Mouse (Mus musculus): ENCODE measurements around the gene Zc3h14.

The Zc3h14 gene

DNA sequence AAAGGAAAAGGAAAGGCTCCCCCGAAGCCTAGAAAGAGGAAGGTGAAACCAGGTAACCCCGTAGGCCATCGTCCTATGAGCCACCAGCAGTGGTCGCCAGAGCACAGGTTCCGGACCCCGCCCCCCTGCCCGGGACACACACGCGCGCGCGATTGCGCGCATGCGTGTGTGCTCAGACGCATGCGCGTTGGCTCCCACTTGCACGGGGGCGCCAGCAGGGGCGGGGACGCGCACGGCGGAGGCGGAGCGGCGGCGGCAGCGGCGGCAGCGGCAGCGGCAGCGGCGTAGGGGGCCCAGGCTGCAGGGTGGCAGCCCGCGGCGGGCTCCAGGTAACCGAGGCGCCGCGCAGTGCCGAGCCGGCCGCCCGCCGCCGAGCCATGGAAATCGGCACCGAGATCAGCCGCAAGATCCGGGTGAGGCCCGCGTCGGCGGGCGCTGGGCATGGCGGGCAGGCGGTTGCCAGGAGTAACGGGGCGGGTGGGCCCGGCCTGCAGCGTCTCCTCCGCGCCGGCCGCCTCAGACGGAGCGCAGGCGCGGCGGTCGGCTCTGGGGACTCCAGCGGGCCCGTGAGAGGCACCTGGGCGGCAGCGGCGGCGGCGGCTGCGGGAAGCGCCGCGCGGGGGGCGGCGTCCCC lies at the start of gene Zc3h14:
TSS of gene Zc3h14 (plus strand) at position 219 of the 634 bp plus-strand sequence.
- in situ Hi-C loops (cut with MboI, MseI): no loop called here

DNA sequence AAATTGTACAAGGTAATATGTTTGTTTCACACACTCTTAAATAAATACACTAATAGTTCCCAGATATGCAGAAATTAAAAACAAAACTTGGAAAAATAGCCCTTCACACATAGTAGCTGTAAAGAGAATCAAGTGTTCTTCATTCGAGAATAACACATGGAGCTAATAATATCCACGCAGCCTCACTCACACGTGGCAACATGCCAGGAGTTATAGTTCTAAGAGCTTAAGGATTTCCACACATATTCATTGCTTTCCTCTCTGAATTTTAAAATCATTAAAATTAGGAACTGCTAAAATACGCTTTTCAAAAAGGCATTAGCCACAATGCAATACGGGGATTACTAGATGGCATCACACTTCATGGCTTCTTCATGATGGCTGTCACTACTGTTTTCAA lies 49.6 kb upstream of the Zc3h14 start:
- in situ Hi-C loops (cut with MboI, MseI): loop anchor here (25.0 kb wide), 1 partner anchor 985 kb away; no protein-coding TSS in a partner anchor

DNA sequence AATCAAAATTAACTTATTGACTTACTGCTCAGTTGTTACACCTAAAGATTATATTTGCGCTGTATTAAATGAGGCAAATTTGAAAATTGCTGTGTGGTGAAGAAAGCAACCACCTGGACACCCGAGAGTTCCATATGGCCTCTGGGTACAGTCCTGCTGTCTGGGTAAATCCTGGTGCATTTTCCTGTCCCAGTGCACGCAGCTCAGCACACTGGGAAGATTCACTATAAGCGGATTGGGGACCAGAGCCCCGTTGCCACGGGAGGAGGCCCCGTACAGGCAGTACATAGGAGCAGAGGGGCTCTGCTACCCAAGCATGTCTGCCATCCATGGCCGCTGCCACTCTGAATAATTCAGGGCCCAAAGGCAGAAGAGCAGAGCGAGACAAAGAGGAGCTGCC lies 45.2 kb upstream of the Zc3h14 start:
- in situ Hi-C loops (cut with MboI, MseI): no loop called here

DNA sequence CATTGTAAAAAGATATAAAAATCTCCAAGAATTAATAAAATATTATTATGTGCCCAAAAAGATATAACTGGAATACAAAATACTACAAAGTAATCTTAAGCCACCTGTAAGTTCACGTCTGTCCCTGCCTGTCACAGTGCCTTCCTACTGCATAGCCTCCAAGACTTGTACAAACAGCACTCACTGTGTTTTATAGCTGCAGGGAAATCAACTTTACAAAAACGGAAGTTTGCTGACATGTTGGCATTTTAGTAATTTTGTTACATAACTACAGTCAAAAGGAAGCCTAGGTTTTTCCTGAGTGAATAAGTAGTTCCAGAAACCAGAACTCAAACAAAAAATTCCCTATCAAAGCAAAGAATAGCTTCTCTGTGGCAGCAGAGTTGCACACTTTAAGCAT lies 43.2 kb upstream of the Zc3h14 start:
- in situ Hi-C loops (cut with MboI, MseI): no loop called here

DNA sequence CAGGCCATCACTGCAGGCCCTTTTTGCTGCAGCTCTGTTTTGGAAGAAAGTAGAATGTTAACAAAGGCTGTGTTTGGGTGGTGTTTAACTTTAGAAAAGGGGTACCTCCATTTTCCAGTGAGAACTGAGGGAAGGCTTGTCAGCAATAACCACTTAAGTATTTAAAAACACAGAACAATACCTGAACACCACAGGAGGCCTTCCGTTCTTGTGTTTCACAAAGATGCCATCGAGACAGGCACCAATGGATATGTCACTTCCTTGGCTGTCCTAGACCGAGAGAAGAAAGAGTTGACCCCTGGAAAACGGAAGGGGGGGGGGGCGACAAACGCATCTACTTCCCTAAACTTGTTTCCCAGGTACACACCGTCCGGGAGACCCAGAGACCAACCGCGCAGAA lies 42.8 kb upstream of the Zc3h14 start:
- in situ Hi-C loops (cut with MboI, MseI): no loop called here

DNA sequence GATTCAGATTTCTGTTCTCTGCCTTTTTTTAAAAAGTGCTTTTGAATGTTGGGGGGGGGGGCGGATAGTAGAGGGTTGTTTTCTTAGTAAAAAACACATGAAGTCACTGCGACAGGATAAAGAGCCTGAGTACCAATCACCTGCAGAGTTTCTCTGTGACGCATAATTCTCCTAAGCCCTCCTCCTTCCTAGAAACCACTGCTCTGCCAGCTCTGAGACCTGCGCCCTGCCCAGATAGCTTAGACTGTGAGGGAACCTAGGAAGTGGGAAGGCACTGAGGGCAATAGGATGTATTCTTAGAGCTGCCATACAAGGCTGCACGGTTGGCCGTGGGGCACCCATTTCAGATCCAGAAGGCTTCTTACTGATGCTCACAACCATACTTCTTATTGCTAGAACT lies 33.9 kb upstream of the Zc3h14 start:
- in situ Hi-C loops (cut with MboI, MseI): no loop called here

DNA sequence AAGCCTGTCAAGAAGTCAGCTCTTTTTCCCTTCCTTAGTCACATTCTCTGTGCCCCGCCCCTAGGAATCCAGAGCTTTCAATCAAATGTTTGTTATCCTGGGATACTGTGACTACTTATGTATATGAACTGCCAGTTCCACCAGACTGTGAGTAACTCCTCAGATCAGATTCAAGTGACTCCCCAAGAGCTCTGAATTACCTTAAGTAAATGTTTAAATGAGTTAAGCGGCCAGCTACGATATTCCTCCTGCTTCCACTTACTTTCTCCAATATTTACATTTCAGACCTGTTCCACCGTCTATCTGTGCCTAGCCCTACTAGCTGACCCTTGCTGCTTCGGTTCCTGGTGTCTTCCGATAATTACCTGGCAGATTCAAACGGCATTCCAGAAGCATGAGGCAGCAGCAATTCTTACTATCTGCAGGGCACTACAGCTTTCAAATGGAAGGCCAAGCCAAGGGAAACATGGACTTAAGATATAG lies 33.1 kb upstream of the Zc3h14 start:
- in situ Hi-C loops (cut with MboI, MseI): no loop called here

DNA sequence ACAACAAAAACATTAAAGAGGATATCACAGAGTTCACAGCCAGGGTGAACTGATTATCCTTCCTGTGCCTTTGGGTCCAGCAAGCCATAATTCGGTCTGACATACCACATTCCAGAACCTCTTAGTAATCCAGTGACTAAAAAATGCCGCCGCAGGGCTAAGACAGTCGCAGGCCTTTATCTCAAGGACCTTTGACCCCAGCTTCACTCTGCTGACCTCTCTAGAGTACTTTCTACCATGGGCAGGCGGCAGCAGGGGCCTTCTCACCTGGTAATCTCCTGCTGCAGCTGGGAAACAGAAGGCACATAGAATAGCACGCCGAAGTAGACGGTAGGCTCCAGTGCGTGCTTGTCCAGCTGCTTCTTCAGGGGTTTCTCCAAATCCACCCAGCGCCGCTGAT lies 32.0 kb upstream of the Zc3h14 start:
- in situ Hi-C loops (cut with MboI, MseI): no loop called here

DNA sequence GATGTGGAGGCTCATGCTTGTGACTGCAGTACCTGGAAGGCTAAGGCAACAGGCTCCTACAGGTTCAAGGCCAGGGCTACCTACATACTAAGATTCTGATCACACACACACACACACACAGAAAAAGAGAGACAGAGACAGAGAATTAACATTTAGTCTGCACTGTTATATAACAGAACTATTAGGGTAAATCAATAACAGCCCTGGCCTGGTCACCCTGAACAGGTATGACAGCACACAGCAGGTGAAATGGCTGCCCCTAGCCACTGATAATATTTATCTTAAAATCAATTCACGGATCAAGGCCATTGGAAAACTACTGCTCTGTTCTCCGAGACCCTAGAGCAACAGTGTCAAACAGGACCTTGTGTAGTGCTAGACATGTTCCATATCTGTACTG lies 30.6 kb upstream of the Zc3h14 start:
- in situ Hi-C loops (cut with MboI, MseI): no loop called here

DNA sequence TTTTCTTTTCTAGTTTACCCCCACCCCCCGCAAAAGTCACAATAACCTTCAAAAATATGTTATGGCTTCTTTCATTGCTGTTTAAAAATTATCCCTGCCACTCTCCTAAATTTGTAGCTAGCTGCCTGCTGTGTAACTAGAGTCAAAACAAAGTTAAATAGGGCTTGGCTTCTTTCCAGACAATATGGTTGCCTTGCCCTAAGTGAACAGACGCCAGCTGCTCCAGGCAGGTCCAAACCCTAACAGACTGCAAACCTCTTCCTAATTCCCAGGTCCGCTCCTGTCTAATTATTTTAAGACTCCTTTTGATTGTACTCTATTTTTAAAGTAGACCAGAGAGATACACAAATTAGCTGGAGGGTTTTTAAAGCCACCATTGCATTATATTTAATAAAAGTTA lies 26.1 kb upstream of the Zc3h14 start:
- in situ Hi-C loops (cut with MboI, MseI): loop anchor here (5.0 kb wide), 1 partner anchor 33 kb away; no protein-coding TSS in a partner anchor

DNA sequence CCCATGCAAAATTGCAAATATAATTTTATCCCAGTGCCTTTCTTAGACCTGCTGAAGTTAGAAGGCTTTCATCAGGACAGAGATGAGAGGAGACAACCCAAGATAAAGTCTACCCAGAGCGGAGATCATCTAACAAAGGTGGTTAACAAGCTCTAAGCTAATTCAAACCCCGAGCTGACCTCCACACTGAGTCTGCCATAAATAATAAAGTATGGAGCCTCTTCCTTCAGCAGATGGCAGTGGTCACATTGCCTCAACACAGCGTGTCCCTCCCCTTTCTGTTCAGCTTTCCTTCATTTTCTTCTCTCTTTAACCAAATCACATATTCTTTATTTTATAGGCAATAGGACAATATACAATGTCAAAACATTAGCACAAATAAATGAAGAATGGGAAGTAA lies 25.7 kb upstream of the Zc3h14 start:
- in situ Hi-C loops (cut with MboI, MseI): loop anchor here (5.0 kb wide), 1 partner anchor 34 kb away; no protein-coding TSS in a partner anchor

DNA sequence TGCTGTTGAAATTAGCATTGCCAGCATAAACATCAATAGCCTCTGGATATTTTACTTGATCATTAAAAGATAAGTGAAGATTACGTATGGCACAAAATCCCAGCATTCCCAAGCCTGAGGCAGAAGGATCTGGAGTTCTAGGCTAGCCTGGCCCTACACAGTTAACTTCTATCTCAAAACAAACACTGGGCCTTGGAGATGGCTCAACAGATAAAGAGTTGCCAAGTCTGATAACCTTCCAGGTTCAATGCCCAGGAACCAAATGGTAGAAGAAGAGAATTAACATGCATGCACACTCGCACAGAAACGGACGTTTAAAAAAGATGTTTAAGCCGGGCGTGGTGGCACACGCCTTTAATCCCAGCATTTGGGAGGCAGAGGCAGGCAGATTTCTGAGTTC lies 22.5 kb upstream of the Zc3h14 start:
- in situ Hi-C loops (cut with MboI, MseI): loop anchor here (5.0 kb wide), 1 partner anchor 37 kb away; no protein-coding TSS in a partner anchor

DNA sequence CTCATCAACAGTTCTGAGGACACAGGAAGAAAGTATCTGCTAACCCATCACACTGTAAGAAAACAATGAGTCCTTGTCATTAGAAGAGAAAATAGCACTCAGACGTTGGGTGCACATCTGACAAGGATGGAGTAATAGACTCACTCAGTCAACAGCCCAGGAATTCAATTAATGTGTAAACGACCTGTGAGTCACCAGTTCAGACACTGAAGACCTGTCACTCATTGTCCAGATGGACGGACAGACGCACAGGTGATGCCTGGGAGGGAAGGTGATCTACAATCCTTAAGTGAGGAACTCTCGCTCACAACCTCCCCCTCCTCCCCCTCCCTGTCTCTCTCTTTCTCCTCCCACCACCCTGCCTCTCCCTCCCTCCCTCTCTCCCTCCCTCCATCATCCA lies 21.8 kb upstream of the Zc3h14 start:
- in situ Hi-C loops (cut with MboI, MseI): loop anchor here (5.0 kb wide), 1 partner anchor 38 kb away; no protein-coding TSS in a partner anchor

DNA sequence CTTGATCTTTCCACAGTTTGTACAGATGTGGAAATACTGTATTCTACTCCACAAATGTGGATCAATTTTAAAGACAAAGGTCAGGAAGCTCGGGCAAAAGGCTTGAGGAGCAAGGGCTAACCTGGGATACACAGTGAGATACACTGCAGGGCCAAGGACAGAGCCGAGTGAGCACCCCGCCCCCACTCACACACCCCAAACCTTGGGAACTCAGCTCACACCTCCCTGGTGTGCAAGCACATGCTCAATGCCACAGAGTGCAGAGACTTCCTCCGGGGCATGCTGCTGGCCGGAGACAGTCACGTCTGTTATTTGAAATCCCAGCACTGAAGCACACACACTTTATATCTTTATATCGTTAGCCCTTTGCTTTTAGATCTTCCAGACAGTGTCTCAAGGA lies 20.7 kb upstream of the Zc3h14 start:
- in situ Hi-C loops (cut with MboI, MseI): no loop called here

DNA sequence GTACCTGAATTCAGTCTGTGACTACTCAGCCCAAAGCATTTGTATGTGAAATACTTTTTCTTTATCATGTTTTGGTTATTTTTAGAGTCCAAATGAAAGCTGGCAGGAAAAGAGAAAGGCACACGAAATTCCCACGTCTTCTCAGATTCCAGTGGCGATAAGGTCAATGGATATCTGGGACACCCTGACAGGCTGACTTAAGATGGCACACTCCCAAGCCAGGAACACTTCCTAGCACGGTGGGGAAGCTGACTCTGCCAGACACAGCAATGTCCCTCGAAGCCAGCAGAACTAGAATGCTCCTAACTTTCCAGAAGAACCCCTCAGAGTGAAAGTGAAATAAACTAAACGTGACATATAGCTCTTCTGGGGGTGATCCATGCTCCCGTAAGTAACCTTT lies 19.6 kb upstream of the Zc3h14 start:
- in situ Hi-C loops (cut with MboI, MseI): no loop called here

DNA sequence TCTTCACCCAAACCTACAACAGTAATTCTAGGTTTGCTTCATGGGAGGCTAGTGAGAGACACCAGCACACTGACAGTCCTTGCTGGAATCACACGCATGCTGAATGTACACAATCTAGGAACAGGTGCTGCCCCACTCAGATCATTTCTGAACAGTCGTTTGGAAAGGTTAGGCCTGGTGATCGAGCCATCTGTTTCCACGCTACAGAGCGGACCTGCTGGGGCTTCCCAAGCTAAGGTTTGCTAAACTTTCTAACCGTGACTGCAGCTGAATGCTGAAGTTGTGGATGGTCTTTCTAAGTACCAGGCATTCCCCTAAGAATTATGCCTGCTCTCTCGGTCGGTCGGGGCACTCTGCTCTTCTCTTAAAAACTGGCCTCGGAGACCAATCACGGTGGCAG lies 16.1 kb upstream of the Zc3h14 start:
- in situ Hi-C loops (cut with MboI, MseI): no loop called here

DNA sequence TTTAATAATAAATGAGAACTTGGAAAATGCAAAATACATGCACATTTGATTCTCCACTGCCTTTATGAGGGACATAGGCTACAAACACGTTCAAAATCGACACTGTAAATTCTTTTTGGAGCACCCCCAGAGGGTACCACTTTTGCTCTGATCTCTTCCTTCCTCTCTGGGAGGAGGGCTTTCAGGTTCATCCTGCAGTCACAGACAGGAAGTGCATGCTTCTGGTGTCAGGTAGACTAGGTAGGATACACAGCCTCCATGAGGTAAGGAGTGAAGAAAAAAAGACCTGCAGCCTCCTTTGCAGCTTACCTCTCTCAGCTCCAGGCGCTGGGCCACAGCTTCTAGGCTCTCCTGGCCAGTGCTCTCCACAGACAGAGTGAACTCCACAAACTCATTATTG lies 13.6 kb upstream of the Zc3h14 start:
- in situ Hi-C loops (cut with MboI, MseI): no loop called here

DNA sequence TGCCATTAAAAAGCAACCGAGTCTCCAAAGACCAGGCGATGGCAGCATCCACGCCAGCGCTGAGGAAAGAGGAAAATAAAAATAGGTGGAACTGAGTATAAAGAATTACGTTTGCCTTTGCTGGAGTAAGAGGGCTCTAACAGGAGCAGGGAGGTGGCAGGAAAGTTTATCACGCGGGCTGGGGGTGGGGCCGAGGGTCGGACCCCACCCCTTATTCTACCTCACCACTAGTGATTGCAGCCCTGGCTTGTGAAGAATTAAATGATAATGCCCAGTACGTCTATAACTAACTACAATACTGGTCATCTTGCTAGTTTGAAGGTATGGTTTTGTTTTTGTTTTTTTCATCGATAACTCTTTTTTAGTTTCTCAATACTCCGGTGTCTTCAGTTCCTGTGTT lies 13.0 kb upstream of the Zc3h14 start:
- in situ Hi-C loops (cut with MboI, MseI): no loop called here

DNA sequence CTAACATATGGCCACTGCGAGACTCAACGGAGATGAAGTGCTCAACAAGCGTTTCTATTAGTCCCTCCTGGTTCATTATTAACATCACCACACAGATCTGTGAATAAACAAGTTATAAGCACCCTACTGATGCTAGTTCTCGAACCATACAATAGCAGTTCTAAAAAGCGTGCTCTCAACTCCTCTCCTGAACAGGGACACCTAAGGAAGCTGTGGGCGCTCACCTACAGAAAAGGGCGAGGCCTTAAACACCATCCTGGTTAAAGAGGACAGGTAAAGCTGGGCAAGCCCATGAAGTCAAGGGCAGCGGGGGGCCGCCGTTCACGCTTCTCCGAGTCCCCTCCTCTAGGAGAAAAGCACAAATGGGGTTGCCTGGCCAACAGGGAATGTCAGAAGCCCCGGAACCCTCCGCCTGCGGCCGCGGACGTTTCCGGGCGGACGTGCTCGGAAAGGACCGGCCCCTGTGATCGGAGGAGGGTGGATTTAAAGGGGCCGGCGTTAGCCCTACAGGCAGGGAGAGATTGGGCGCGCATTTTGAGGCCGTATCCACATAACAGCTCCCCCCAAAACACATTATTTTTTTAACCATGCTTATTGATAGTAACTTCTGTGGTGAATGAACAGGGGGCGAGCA lies 12.4 kb upstream of the Zc3h14 start:
- in situ Hi-C loops (cut with MboI, MseI): no loop called here

DNA sequence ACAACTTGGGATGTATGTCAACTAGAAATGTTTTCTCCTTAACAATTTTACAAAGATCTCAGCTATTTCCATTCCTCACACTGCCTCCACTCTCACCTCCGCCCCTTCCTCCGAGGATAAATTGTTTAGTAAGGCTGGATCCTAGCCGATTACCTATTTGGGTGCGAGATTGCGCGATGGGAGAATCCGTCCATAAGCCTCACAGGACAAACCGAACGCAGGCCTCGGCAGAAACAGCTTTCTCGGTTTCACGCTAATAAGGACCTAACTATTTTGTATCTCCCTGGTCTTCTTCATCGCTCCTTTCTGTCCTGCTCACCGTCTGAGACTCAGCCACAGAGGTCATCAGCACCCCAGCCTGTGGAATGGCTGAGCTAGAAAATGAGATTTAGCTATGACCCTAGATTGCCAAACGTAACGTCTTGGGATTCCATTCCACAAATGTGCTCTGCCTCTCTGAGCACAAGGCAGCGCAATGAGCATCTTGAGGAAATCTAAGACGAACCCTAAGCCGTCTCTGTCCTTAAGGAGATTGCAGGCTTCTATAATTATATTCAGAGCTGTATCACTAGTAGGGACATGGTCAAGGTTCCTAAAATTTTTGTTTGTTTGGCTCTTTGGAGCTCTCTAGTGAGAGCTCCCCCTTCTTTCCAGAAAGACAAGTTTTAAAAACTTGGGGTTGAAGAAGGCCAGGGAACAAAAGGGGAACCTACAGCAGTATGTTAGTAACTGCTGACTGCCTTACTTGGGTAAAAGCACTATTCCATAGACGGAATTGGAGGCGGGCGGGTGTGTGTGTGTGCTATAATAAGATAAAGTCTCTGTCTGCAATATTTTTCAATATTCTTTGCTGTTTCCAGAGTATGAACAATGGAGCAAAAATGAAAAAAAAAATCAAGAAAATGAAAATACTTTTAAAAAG lies 11.6 kb upstream of the Zc3h14 start:
- in situ Hi-C loops (cut with MboI, MseI): no loop called here

DNA sequence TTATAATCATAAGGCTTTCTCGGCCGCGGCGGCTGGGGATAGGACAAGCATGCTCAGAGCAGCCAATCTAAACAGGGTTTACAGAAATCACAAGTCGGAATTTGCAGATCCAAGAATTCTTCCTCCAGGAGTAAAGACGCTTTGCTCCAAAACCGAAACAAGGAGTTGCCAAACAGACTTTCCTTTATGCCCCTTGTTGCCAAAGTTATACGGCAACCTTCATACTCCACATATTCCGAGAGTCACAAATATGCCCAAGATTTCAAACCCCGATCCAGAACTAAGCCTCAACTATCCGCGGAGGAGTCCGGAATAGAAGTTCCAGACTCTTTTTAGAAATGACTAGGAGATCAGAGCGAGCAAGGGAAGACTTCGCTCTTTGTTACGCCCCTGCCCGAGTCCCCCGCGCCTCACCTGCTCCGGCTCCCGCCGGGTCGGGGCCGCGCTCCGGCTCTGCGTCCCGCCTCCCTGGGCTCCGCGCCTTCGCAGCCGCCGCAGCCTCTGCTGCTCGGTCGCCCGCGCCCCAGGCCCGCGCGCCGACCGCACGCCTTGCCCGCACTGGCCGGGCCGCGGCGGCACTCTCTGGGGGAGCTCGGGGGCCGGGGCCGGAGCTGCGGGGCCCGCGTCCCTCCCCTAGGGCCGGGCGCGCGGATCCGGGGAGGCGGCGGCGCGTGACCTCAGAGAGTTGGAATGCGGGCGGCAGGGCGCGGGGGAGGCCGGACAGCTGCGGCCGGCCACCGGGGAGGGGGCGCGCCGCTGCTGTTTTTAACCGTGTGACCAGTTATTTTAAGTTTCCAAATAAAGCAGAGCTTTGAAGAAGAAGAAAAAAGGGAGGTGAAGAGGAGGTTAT lies 9.6 kb upstream of the Zc3h14 start, which contains the start of gene Ptpn21:
TSS of gene Ptpn21 (minus strand) at position 455 of the 850 bp plus-strand sequence.
- in situ Hi-C loops (cut with MboI, MseI): no loop called here

All from regulatory T cell (primary cell).